Mouse (Mus musculus) MEL (cell line): Measurements from ENCODE around the gene Tnfaip2. TPM values are rescaled to one million over a fixed set of nuclear protein-coding genes. Genes with fewer than 3 reads are reported as not detected.

Experiments used
- DNase-seq: peaks from one replicate; pipeline ENCODE4 v3.0.0; 2011; ENCODE audit warnings: low read depth, low spot score
- H3K27ac ChIP-seq: 2 replicates; pipeline ENCODE4 v1.5.1; 2012; ENCODE audit warnings: low read depth, mild to moderate bottlenecking, control low read depth, low read length, moderate library complexity; ENCODE audit not compliant: control insufficient read depth
- H3K27me3 ChIP-seq, 2 experiments: fragments of 150-350 bp in 1 of 2; sonication (generic) in 1 of 2; 2 replicates each; pipeline ENCODE4 v1.6.1; 2012; ENCODE audit warnings: low read length in 2 of 2, mild to moderate bottlenecking in 2 of 2, improper control_type of control experiment in 1 of 2, moderate library complexity in 1 of 2; ENCODE audit not compliant: insufficient read depth in 2 of 2, control insufficient read depth in 1 of 2
- H3K36me3 ChIP-seq, 2 experiments: 2 replicates each; pipeline ENCODE4 v1.6.1; 2012 to 2014; ENCODE audit warnings: low read length in 2 of 2, improper control_type of control experiment in 1 of 2, inconsistent platforms in 1 of 2, mild to moderate bottlenecking in 1 of 2; ENCODE audit not compliant: insufficient read depth in 2 of 2, control insufficient read depth in 1 of 2
- H3K4me1 ChIP-seq, 2 experiments: fragments of 150-350 bp in 1 of 2; sonication (generic) in 1 of 2; 2 replicates each; pipeline ENCODE4 v1.6.1; 2012; ENCODE audit warnings: low read length in 2 of 2, improper control_type of control experiment in 1 of 2, mild to moderate bottlenecking in 1 of 2; ENCODE audit not compliant: insufficient read depth in 2 of 2, control insufficient read depth in 1 of 2
- H3K4me3 ChIP-seq, 2 experiments: fragments of 150-350 bp in 1 of 2; sonication (generic) in 1 of 2; 2 replicates each; pipeline ENCODE4 v1.5.1; 2012; ENCODE audit warnings: low read depth in 2 of 2, low read length in 2 of 2, mild to moderate bottlenecking in 2 of 2, moderate library complexity in 2 of 2, control low read depth in 1 of 2, improper control_type of control experiment in 1 of 2; ENCODE audit not compliant: control insufficient read depth in 1 of 2, insufficient read depth in 1 of 2
- H3K79me2 ChIP-seq: 2 replicates; pipeline ENCODE4 v1.6.1; 2012; ENCODE audit warnings: mild to moderate bottlenecking, low read length, moderate library complexity; ENCODE audit not compliant: control insufficient read depth, poor library complexity, insufficient read depth
- H3K9ac ChIP-seq: 2 replicates; pipeline ENCODE4 v1.6.1; 2012; ENCODE audit warnings: low read depth, mild to moderate bottlenecking, control low read depth, low read length, moderate library complexity; ENCODE audit not compliant: control insufficient read depth, poor library complexity, severe bottlenecking
- H3K9me3 ChIP-seq: fragments of 150-350 bp; sonication (generic); replicated peaks from 2 replicates; pipeline ENCODE4 v1.6.1; 2012; ENCODE audit warnings: mild to moderate bottlenecking, low read length, improper control_type of control experiment, moderate library complexity; ENCODE audit not compliant: insufficient read depth
- EP300 ChIP-seq, 2 experiments: IDR thresholded peaks; 2 replicates each; pipeline ENCODE4 v1.6.1; 2011; ENCODE audit warnings: improper control_type of control experiment in 2 of 2, low read length in 2 of 2, low read depth in 1 of 2, mild to moderate bottlenecking in 1 of 2
- MAX ChIP-seq: IDR thresholded peaks from 2 replicates; pipeline ENCODE4 v1.6.1; 2011; ENCODE audit warnings: low read length, improper control_type of control experiment
- NELFE ChIP-seq: IDR thresholded peaks from 2 replicates; pipeline ENCODE4 v1.6.1; 2011; ENCODE audit warnings: low read depth, low read length, improper control_type of control experiment
- NRF1 ChIP-seq: IDR thresholded peaks from 2 replicates; pipeline ENCODE4 v1.6.1; 2014; ENCODE audit warnings: low read depth, mild to moderate bottlenecking, inconsistent platforms, low read length, improper control_type of control experiment, moderate library complexity; ENCODE audit not compliant: poor library complexity, insufficient read depth, severe bottlenecking
- POLR2A ChIP-seq, 2 experiments: IDR thresholded peaks; 2 replicates each; pipeline ENCODE4 v1.6.1; 2011 to 2012; ENCODE audit warnings: low read length in 2 of 2, mild to moderate bottlenecking in 2 of 2, control low read depth in 1 of 2, improper control_type of control experiment in 1 of 2, low read depth in 1 of 2, moderate library complexity in 1 of 2; ENCODE audit not compliant: control insufficient read depth in 1 of 2, insufficient read depth in 1 of 2, poor library complexity in 1 of 2
- POLR2AphosphoS2 ChIP-seq: IDR thresholded peaks from 2 replicates; pipeline ENCODE4 v1.6.1; 2011; ENCODE audit warnings: low read length, improper control_type of control experiment
- POLR2AphosphoS5 ChIP-seq: IDR thresholded peaks from 2 replicates; pipeline ENCODE4 v1.6.1; 2012; ENCODE audit warnings: low read depth, borderline replicate concordance, mild to moderate bottlenecking, inconsistent platforms, low read length, moderate library complexity, mixed read lengths
- SIN3A ChIP-seq: IDR thresholded peaks from 2 replicates; pipeline ENCODE4 v1.6.1; 2012; ENCODE audit warnings: low read length, improper control_type of control experiment, inconsistent platforms
- TCF12 ChIP-seq: IDR thresholded peaks from 2 replicates; pipeline ENCODE4 v1.6.1; 2014; ENCODE audit warnings: low read depth, mild to moderate bottlenecking, inconsistent platforms, low read length, improper control_type of control experiment, moderate library complexity
- USF1 ChIP-seq: IDR thresholded peaks from 2 replicates; pipeline ENCODE4 v1.6.1; 2014; ENCODE audit warnings: low read depth, mild to moderate bottlenecking, inconsistent platforms, low read length, improper control_type of control experiment, moderate library complexity
- ZMIZ1 ChIP-seq: IDR thresholded peaks from 2 replicates; pipeline ENCODE4 v1.6.1; 2012; ENCODE audit warnings: low read depth, mild to moderate bottlenecking, inconsistent platforms, low read length, improper control_type of control experiment, moderate library complexity
- polyA plus RNA-seq, 2 experiments: library from polyadenylated mRNA; stranded (reverse) in 1 of 2; unstranded in 1 of 2; fragments of >175 nt in 1 of 2; fragments of >200 nt in 1 of 2; gene quantifications; 2 replicates each; pipeline versions ENCODE4 v1.2.1 to v1.2.4; 2012; ENCODE audit warnings: low replicate concordance in 2 of 2, low read depth in 1 of 2; ENCODE audit not compliant: insufficient read length in 2 of 2, insufficient read depth in 1 of 2, missing spikeins in 1 of 2
- total RNA-seq: library from RNA; depleted of rRNA; stranded (reverse); fragments of 300-350 nt; gene quantifications from 2 replicates; pipeline ENCODE4 v1.2.3, GENCODE M21; 2012

Gene Tnfaip2
- total and polyA plus RNA-seq, 3 experiments, result 51.4 to 77.2 (median 66.8) TPM

DNA sequence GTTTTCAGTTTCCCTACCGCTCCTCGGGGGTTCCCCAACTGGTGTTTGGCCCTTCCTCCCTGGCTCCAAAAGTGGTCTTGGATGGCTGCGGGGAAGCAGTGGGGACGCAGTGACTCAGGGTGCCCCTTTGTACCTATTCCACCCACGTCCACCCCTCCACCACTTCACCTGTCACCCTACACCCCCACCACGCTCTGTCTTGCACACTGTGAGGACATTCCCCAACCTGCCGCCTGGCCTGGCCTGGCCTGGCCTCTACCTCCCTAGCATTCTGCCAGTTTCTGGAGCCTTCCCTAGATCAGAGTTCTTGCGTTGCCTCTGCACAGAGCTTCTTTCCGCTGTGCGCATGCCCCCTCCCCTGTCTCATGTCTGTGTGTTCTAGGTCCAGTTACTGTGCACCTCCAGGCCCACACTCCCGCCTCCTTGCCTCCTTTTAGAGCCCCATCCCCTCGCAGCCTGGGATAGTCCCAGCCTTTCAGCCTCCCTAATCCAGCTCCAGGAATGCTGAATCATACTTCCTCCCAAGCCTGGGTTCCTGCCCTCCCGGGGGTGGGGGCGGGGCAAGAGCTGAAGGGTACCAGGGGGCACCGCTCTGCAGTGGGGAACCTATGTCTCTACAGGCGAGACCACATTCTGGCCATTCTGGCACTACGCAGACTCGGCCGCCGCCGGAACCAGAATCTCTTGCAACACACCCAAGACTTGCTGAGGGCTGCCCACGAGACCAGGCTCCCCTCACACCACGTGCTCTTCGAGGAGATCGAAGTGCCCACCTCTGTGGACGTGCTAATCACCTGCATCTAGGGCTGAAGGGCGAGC is 12.0 kb upstream of the Tnfaip2 start:
- peaks cover 0 to 15% of the 10 kb centered on the region in 2 experiments; a peak in 2 of 4 replicates for H3K36me3 ChIP-seq
- H3K27ac ChIP-seq, result no peak overlapping the region
- H3K27me3 ChIP-seq, result no peaks in the 10 kb centered on the region
- H3K79me2 ChIP-seq, result no peaks in the 10 kb centered on the region; the same call in 1 of the 2 replicates
- no peak overlapping the region for H3K9ac ChIP-seq
- no peak overlapping the region for H3K4me3 ChIP-seq
- no peak for DNase-seq
- H3K4me1 ChIP-seq, result peaks cover 11 to 32% of the 10 kb centered on the region in 2 experiments
- TF ChIP-seq POLR2A (IDR thresholded peaks at IDR 0.05; ENCODE audit: control insufficient read depth in 1 of 2, insufficient read depth in 1 of 2, low read depth in 1 of 2, low read length in 2 of 2, poor library complexity in 1 of 2), result no peak
- no peak for TF ChIP-seq EP300 (IDR thresholded peaks at IDR 0.05; ENCODE audit: low read depth in 1 of 2, low read length in 2 of 2)
- no peak for TF ChIP-seq POLR2AphosphoS5
- no peak for TF ChIP-seq POLR2AphosphoS2
- no peak for TF ChIP-seq NRF1
- no peak for TF ChIP-seq NELFE
- TF ChIP-seq TCF12, result no peak
- no peak for TF ChIP-seq ZMIZ1
- TF ChIP-seq, all 39 proteins: peak for 0
- H3K9me3 ChIP-seq, result no peaks in the 10 kb centered on the region

DNA sequence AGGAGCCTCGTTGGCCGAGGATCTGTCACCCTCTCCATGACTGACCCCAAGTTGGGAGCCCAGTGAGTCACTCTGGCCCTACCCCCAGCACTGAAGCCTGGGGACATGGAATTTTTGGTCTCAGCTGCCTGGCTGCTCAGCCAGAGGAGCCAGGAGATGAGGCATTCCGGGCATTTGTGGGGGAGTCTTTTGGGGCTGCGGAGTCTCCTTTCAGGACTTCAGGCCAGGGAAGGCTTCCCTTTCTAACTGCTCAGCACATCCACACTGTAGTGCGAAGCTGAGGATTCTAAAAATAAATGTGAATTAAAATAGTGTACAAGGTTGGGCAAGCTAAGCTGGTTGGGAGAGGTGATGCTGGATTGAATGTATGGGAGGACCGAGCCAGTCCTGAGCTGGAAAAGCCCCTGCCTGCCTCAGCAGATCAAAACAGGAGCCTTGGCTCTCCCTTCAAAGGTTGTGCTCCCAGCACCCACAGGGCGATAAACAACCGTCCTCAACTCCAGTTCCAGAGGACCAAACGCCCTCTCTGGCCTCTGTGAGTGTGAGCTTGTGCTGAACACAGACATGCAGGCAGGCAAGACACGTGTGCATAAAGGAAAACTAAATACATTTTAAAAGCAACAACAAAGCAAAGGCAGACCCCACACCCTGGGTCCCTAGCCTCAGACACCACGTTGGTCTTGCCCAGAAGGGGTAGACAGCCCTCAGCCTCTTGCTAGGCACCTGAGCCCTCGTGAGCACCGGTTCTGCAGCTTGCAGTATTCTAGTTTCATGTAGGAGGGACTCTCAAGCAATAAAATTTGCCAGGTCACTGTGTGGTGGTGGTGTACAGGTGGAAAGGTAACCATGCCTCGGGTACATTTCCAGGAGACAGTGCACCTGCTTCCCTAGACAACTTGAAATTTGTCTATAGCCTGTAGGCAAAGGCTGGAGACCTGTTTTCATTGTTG is 11.1 kb upstream of the Tnfaip2 start:
- Histone ChIP-seq H3K9me3 (no peaks in the 10 kb centered on the region), H3K36me3 (peaks cover 0 to 24% of the 10 kb centered on the region in 2 experiments; a peak in 2 of 4 replicates), H3K4me3 (no peak overlapping the region), H3K27ac (no peak overlapping the region), H3K9ac (no peak overlapping the region), H3K79me2 (no peaks in the 10 kb centered on the region; the same call in 1 of the 2 replicates), H3K27me3 (no peaks in the 10 kb centered on the region), H3K4me1 (peaks cover 18 to 41% of the 10 kb centered on the region in 2 experiments)
- no peak for TF ChIP-seq USF1
- no peak for TF ChIP-seq MAX
- TF ChIP-seq SIN3A, result no peak
- DNase-seq, result no peak
